ENCODE assay signal across 14 mouse cellular contexts in genomic region chr11:12858274-12858884, GRCm38 (mm10).
DNase-seq lines count a peak whose midpoint lies in the region; ATAC-seq lines count a peak whose summit lies in the region.
"Had no signal": no experiment of that assay in that cellular context is flagged by ENCODE, and none has a peak within 500 bp of the region (broad histone marks: within the 10 kb centered on the region; RNA-seq: fewer than 3 reads in every experiment).

No protein-coding gene starts in this region.

- no peaks in the 10 kb centered on the region for H3K4me1 ChIP-seq in embryonic facial prominence, embryonic 11.5 days (ENCODE audit: control insufficient read depth, insufficient read depth, low read length)
- no peaks in the 10 kb centered on the region for H3K4me1 ChIP-seq in embryonic facial prominence, embryonic 10.5 days
- H3K4me1 ChIP-seq in intestine, embryonic 16.5 days (ENCODE audit: control insufficient read depth, insufficient read depth, low read length): no peaks in the 10 kb centered on the region
- H3K4me1 ChIP-seq in intestine, embryonic 15.5 days (replicated peaks): no peaks in the 10 kb centered on the region
- no peaks in the 10 kb centered on the region for H3K4me1 ChIP-seq in embryonic facial prominence, embryonic 14.5 days (ENCODE audit: control insufficient read depth, insufficient read depth, low read length)
- H3K4me1 ChIP-seq in neural tube, embryonic 12.5 days: no peaks in the 10 kb centered on the region
- H3K4me1 ChIP-seq: heart, embryonic 15.5 days; limb, embryonic 13.5 days had no signal

- H3K27ac ChIP-seq in embryonic facial prominence, embryonic 11.5 days (replicated peaks; ENCODE audit: low read depth, low read length): no peak overlapping the region
- no peak overlapping the region for H3K27ac ChIP-seq in embryonic facial prominence, embryonic 10.5 days (replicated peaks)
- H3K27ac ChIP-seq in intestine, embryonic 16.5 days (ENCODE audit: low read length): no peak overlapping the region
- no peak overlapping the region for H3K27ac ChIP-seq in intestine, embryonic 15.5 days
- no peak overlapping the region for H3K27ac ChIP-seq in embryonic facial prominence, embryonic 14.5 days (replicated peaks; ENCODE audit: low read depth, low read length)
- H3K27ac ChIP-seq in neural tube, embryonic 12.5 days: no peak overlapping the region
- H3K27ac ChIP-seq: gastrocnemius, adult 2 months; heart, embryonic 15.5 days; limb, embryonic 13.5 days had no signal

- peak; percentile 67; the same call in 1 of the 2 replicates for ATAC-seq in embryonic facial prominence, embryonic 11.5 days (replicated peaks; ENCODE audit: insufficient number of reproducible peaks, low FRiP score, low TSS enrichment, low read depth)
- peak; percentile 56; the same call in 1 of the 2 replicates for ATAC-seq in intestine, embryonic 16.5 days
- no peak for ATAC-seq in intestine, embryonic 15.5 days
- peak; percentile 74 for ATAC-seq in embryonic facial prominence, embryonic 14.5 days (ENCODE audit: low read depth)
- peak; percentile 52 for ATAC-seq in neural tube, embryonic 12.5 days (ENCODE audit: low FRiP score, low read depth)

- H3K9ac ChIP-seq in embryonic facial prominence, embryonic 11.5 days (replicated peaks; ENCODE audit: low read length): no peak overlapping the region
- no peak overlapping the region for H3K9ac ChIP-seq in intestine, embryonic 16.5 days (ENCODE audit: low read depth, low read length)
- H3K9ac ChIP-seq in intestine, embryonic 15.5 days: no peak overlapping the region
- no peak overlapping the region for H3K9ac ChIP-seq in embryonic facial prominence, embryonic 14.5 days (ENCODE audit: low read depth, low read length)
- no peak overlapping the region for H3K9ac ChIP-seq in neural tube, embryonic 12.5 days
- H3K9ac ChIP-seq: heart, embryonic 15.5 days; limb, embryonic 13.5 days had no signal

- DNase-seq in embryonic facial prominence, embryonic 11.5 days (ENCODE audit: low spot score): peak; percentile 54
- DNase-seq in embryonic facial prominence, embryonic 10.5 days (ENCODE audit: low spot score): no peak
- peak; percentile 47 for DNase-seq in embryonic facial prominence, embryonic 14.5 days (ENCODE audit: low spot score)
- DNase-seq in frontal cortex, postnatal 14 days (ENCODE audit: low spot score in 2 of 2): no peak
- DNase-seq in adrenal gland, postnatal 10 days: no peak
- DNase-seq: cerebellum, adult 11-12 months; gastrocnemius, adult 2 months; kidney, adult 9 months; thymus, adult 18-20 months had no signal

- WGBS in embryonic facial prominence, embryonic 11.5 days: 68% methylated on average over 2 of the region's 2 CpGs
- WGBS in embryonic facial prominence, embryonic 10.5 days: 74% methylated on average over 2 of the region's 2 CpGs
- WGBS in intestine, embryonic 16.5 days: 77% methylated on average over 2 of the region's 2 CpGs
- WGBS in intestine, embryonic 15.5 days: 83% methylated on average over 2 of the region's 2 CpGs
- WGBS in embryonic facial prominence, embryonic 14.5 days: 62% methylated on average over 2 of the region's 2 CpGs
- 92% methylated on average over 2 of the region's 2 CpGs for WGBS in neural tube, embryonic 12.5 days

- no peak overlapping the region for H3K4me2 ChIP-seq in embryonic facial prominence, embryonic 11.5 days (ENCODE audit: low read depth, low read length)
- no peak overlapping the region for H3K4me2 ChIP-seq in intestine, embryonic 16.5 days (ENCODE audit: low read depth, low read length)
- no peak overlapping the region for H3K4me2 ChIP-seq in intestine, embryonic 15.5 days (replicated peaks)
- H3K4me2 ChIP-seq in embryonic facial prominence, embryonic 14.5 days (ENCODE audit: low read depth, low read length): no peak overlapping the region
- H3K4me2 ChIP-seq in neural tube, embryonic 12.5 days (replicated peaks): no peak overlapping the region
- H3K4me2 ChIP-seq: heart, embryonic 15.5 days; limb, embryonic 13.5 days had no signal

- no peak overlapping the region for H3K4me3 ChIP-seq in embryonic facial prominence, embryonic 11.5 days (ENCODE audit: low read depth, low read length)
- H3K4me3 ChIP-seq in embryonic facial prominence, embryonic 10.5 days: no peak overlapping the region
- H3K4me3 ChIP-seq in intestine, embryonic 16.5 days (ENCODE audit: low read length): no peak overlapping the region
- H3K4me3 ChIP-seq in intestine, embryonic 15.5 days (replicated peaks): no peak overlapping the region
- no peak overlapping the region for H3K4me3 ChIP-seq in embryonic facial prominence, embryonic 14.5 days (ENCODE audit: low read depth, low read length)
- H3K4me3 ChIP-seq in neural tube, embryonic 12.5 days: no peak overlapping the region
- H3K4me3 ChIP-seq: gastrocnemius, adult 2 months; heart, embryonic 15.5 days; limb, embryonic 13.5 days had no signal

- no peaks in the 10 kb centered on the region for H3K9me3 ChIP-seq in embryonic facial prominence, embryonic 11.5 days (replicated peaks; ENCODE audit: control insufficient read depth, low read length)
- H3K9me3 ChIP-seq in embryonic facial prominence, embryonic 10.5 days: no peaks in the 10 kb centered on the region
- no peaks in the 10 kb centered on the region for H3K9me3 ChIP-seq in intestine, embryonic 16.5 days (ENCODE audit: control insufficient read depth, low read length)
- H3K9me3 ChIP-seq in intestine, embryonic 15.5 days: no peaks in the 10 kb centered on the region
- no peaks in the 10 kb centered on the region for H3K9me3 ChIP-seq in embryonic facial prominence, embryonic 14.5 days (ENCODE audit: control insufficient read depth, low read length)
- H3K9me3 ChIP-seq in neural tube, embryonic 12.5 days: no peaks in the 10 kb centered on the region
- H3K9me3 ChIP-seq: heart, embryonic 15.5 days had no signal

- H3K36me3 ChIP-seq in embryonic facial prominence, embryonic 11.5 days (replicated peaks; ENCODE audit: control insufficient read depth, insufficient read depth, low read depth, low read length): no peaks in the 10 kb centered on the region
- no peaks in the 10 kb centered on the region for H3K36me3 ChIP-seq in embryonic facial prominence, embryonic 10.5 days (replicated peaks)
- H3K36me3 ChIP-seq in intestine, embryonic 16.5 days (ENCODE audit: control insufficient read depth, insufficient read depth, low read length): no peaks in the 10 kb centered on the region
- H3K36me3 ChIP-seq in intestine, embryonic 15.5 days: no peaks in the 10 kb centered on the region
- H3K36me3 ChIP-seq in embryonic facial prominence, embryonic 14.5 days (ENCODE audit: control insufficient read depth, insufficient read depth, low read length): no peaks in the 10 kb centered on the region
- H3K36me3 ChIP-seq in neural tube, embryonic 12.5 days: no peaks in the 10 kb centered on the region
- H3K36me3 ChIP-seq: heart, embryonic 15.5 days; limb, embryonic 13.5 days had no signal

- no peaks in the 10 kb centered on the region for H3K27me3 ChIP-seq in embryonic facial prominence, embryonic 11.5 days (ENCODE audit: control insufficient read depth, insufficient read depth, low read length)
- no peaks in the 10 kb centered on the region for H3K27me3 ChIP-seq in embryonic facial prominence, embryonic 10.5 days (replicated peaks; ENCODE audit: low read depth, poor library complexity, severe bottlenecking)
- no peaks in the 10 kb centered on the region for H3K27me3 ChIP-seq in intestine, embryonic 16.5 days (replicated peaks; ENCODE audit: control insufficient read depth, insufficient read depth, low read length)
- H3K27me3 ChIP-seq in intestine, embryonic 15.5 days (replicated peaks): no peaks in the 10 kb centered on the region
- H3K27me3 ChIP-seq in embryonic facial prominence, embryonic 14.5 days (replicated peaks; ENCODE audit: control insufficient read depth, insufficient read depth, low read length): no peaks in the 10 kb centered on the region
- no peaks in the 10 kb centered on the region for H3K27me3 ChIP-seq in neural tube, embryonic 12.5 days (replicated peaks)
- H3K27me3 ChIP-seq: heart, embryonic 15.5 days; limb, embryonic 13.5 days had no signal

Comparison
In these comparisons a context has a peak if more than half of its experiments do, and no peak if none do; other contexts are left out.
1. DNase-seq: peak in embryonic facial prominence, embryonic 11.5 days (single experiment) and embryonic facial prominence, embryonic 14.5 days (single experiment); none in embryonic facial prominence, embryonic 10.5 days (single experiment), frontal cortex, postnatal 14 days (0 of 2) and adrenal gland, postnatal 10 days (single experiment).